Mouse (Mus musculus): Measurements from ENCODE around the gene Pi16. TPM values are rescaled to one million over a fixed set of nuclear protein-coding genes. Genes with fewer than 3 reads are reported as not detected.
"Not testable (repeated sequence)": the region's sequence is repeated elsewhere in the genome, so short reads cannot be mapped to it uniquely, and the experiment has no call there.

Pi16 gene
- polyA plus RNA-seq, 1 experiment from 2014 or later, result 4.1 TPM

DNA sequence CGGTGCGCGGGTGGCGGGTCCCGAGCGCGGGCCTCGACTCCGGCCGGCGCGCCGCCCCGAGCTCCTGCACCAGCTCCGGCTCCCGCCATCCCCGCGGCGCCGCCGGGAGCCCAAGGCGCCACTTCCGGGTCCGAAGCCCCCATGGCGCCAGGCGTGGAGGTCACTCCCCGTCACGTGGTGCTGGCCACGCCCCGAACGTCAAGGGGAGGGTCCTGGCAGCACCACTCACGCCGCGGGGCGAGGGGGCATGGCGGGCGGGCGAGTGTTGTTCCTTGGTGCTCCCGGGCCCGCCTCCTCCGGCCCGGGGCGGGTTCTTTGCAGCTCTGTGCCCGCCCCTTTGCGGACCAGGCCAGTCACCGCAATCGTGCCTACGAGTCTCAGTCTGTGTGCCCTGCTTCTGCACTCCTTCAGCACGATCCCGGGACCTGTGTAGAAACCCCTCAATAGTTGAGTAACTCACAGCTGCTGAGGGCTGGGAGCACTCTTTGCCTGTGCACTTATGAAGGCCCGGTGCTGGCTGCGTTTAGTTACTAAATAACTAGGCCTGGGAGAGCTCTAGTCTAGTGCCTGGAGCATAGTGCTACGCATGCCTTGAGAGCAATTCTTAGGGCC lies 30.3 kb downstream of the Pi16 start, which contains the start of gene Mtch1:
Mtch1 (minus strand) TSS at position 290 of the 612 bp plus-strand sequence.
- Histone ChIP-seq H3K36me3 (ENCODE audit: insufficient read depth, low read length) (peaks cover 13% of the 10 kb centered on the region; the same call in 1 of the 2 replicates), H3K9ac (ENCODE audit: low read depth, low read length) (peak within 1 kb of the TSS; percentile 96), H3K4me3 (replicated peaks; ENCODE audit: low read depth, low read length) (peak within 1 kb of the TSS; percentile 96), H3K4me2 (ENCODE audit: low read length) (peak within 1 kb of the TSS; percentile 78), H3K27ac (peak within 1 kb of the TSS; percentile 96), H3K4me1 (replicated peaks; ENCODE audit: insufficient read depth, low read length) (peaks cover 12% of the 10 kb centered on the region), H3K9me3 (replicated peaks; ENCODE audit: low read length) (no peaks in the 10 kb centered on the region), H3K27me3 (ENCODE audit: insufficient read depth, low read length) (no peaks in the 10 kb centered on the region)
- peak; percentile 20; the same call in 1 of the 2 replicates for TF ChIP-seq CTCF (IDR thresholded peaks at IDR 0.05; ENCODE audit: low read depth)
- ATAC-seq (replicated peaks; ENCODE audit: low FRiP score, low read depth) (peak; percentile 95), DNase-seq (ENCODE audit: low spot score) (peak; percentile 98)
- WGBS, result under 1% methylated on average over 48 of the region's 53 CpGs

DNA sequence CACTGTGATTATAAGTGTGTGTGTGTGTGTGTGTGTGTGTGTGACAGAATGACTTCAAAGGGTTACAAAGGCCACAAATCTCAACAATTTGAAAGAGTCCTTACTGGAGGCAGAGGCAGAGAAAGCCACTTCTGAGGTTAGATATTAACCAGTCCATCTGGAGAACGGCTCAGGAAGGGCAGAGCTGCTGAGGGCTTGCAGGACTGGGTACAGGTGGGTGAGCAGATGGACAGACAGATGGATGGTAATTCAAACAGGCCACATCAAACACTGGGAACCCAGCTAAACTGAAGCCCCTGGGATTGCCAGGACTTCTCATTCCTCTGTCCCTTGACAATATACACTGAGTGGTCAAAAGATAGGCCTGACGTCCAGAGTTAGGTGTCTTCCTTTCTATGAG lies 31.5 kb downstream of the Pi16 start:
- Histone ChIP-seq H3K9me3 (replicated peaks; ENCODE audit: low read length) (no peaks in the 10 kb centered on the region), H3K27ac (peak overlapping the region; percentile 96), H3K9ac (ENCODE audit: low read depth, low read length) (no peak overlapping the region), H3K36me3 (ENCODE audit: insufficient read depth, low read length) (peaks cover 5% of the 10 kb centered on the region; the same call in 1 of the 2 replicates), H3K4me3 (replicated peaks; ENCODE audit: low read depth, low read length) (no peak overlapping the region), H3K4me2 (ENCODE audit: low read length) (no peak overlapping the region), H3K4me1 (replicated peaks; ENCODE audit: insufficient read depth, low read length) (0 out of 2 replicates have a peak, but pooled peaks cover 11% of the 10 kb centered on the region), H3K27me3 (ENCODE audit: insufficient read depth, low read length) (no peaks in the 10 kb centered on the region)
- WGBS, result 62% methylated on average over 2 of the region's 2 CpGs
- ATAC-seq (replicated peaks; ENCODE audit: low FRiP score, low read depth), result no peak
- no peak for DNase-seq (ENCODE audit: low spot score)
- no peak for TF ChIP-seq CTCF (IDR thresholded peaks at IDR 0.05; ENCODE audit: low read depth)

DNA sequence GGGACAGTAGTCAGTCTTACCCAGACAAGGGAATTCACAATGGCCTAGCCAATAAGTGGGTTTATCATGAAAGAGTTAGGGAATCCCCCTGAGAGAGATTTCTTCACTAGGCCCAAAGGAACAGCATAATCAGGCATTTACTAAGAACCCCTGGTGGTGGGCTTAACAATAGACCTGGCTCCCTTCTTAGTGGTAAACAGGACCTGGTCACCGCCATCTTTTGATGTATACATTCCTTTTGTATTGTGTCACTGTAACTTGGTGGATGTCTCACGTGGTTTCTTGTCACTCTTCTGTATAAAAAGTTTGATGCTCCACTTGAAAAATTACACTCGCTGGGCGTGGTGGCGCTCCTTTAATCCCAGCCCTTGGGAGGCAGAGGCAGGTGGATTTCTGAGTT lies 33.6 kb downstream of the Pi16 start:
- not testable (repeated sequence) for H3K27me3 ChIP-seq (ENCODE audit: insufficient read depth, low read length); H3K4me2 ChIP-seq (ENCODE audit: low read length); H3K36me3 ChIP-seq (ENCODE audit: insufficient read depth, low read length); H3K9ac ChIP-seq (ENCODE audit: low read depth, low read length); H3K4me3 ChIP-seq (replicated peaks; ENCODE audit: low read depth, low read length); H3K9me3 ChIP-seq (replicated peaks; ENCODE audit: low read length); ATAC-seq (replicated peaks; ENCODE audit: low FRiP score, low read depth); DNase-seq (ENCODE audit: low spot score); H3K27ac ChIP-seq; H3K4me1 ChIP-seq (replicated peaks; ENCODE audit: insufficient read depth, low read length)
- WGBS, result 81% methylated on average over 5 of the region's 5 CpGs

DNA sequence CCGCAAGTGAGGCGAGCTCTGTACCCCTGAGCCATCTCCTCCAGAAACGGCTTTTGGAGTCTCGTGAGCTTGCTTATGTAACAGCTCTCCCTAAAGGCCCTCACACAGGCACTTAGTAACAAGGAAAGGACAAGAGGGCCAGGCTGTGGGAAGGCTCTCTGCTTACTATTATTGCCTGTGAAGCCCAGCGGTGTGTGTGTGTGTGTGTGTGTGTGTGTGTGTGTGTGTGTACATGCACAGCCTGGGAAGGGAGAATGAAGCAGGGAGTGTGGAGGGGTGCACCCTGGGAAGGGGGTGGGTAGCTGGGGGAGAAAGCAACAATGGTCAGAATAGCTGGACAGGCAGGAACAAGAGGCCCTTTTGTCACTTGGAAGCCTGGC lies 38.0 kb downstream of the Pi16 start:
- TF ChIP-seq CTCF (IDR thresholded peaks at IDR 0.05; ENCODE audit: low read depth), result no peak
- DNase-seq (ENCODE audit: low spot score) (peak; percentile 43), ATAC-seq (replicated peaks; ENCODE audit: low FRiP score, low read depth) (peak; percentile 35; the same call in 1 of the 2 replicates)
- H3K36me3 ChIP-seq (ENCODE audit: insufficient read depth, low read length), result no peaks in the 10 kb centered on the region
- H3K4me2 ChIP-seq (ENCODE audit: low read length), result peak overlapping the region; percentile 56; the same call in 1 of the 2 replicates
- H3K9ac ChIP-seq (ENCODE audit: low read depth, low read length), result peak overlapping the region; percentile 52
- WGBS, result 34% methylated on average over 5 of the region's 5 CpGs
- no peak overlapping the region for H3K4me3 ChIP-seq (replicated peaks; ENCODE audit: low read depth, low read length)
- no peaks in the 10 kb centered on the region for H3K27me3 ChIP-seq (ENCODE audit: insufficient read depth, low read length)
- no peaks in the 10 kb centered on the region for H3K9me3 ChIP-seq (replicated peaks; ENCODE audit: low read length)
- peaks cover 20% of the 10 kb centered on the region for H3K4me1 ChIP-seq (replicated peaks; ENCODE audit: insufficient read depth, low read length)
- H3K27ac ChIP-seq, result peak overlapping the region; percentile 94

DNA sequence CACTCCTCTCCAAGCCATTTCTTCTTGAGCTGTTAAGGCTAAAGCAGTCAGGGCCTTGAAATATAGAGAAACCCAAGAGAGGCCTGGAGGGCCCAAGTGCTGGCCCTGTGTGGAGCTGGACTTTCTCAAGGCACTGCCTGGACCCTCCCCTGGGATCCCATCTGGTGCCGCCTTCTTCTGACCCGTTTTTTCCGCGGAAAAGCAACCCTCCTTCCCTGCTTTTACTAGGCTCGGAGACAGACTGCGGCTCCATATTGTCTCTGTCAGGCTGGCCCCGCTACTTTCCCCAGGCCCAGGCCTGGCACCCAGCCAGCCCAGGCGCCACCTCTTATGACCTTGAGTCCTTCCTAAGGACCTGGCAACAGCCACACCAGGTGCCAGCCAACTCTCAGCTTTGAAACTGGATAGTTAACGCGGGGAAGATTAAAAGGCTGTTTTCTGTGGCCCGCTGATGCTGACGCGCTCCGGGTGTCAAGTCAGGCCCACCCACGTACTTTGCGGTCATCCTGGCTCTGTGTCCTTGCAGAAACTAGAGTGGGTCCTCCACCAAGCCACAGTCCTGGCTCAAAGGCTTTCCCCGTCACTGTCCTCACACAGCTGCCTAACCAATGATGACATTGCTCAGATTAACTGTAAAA lies 38.5 kb downstream of the Pi16 start:
- DNase-seq (ENCODE audit: low spot score), result no peak
- no peak for TF ChIP-seq CTCF (IDR thresholded peaks at IDR 0.05; ENCODE audit: low read depth)
- H3K9me3 ChIP-seq (replicated peaks; ENCODE audit: low read length), result no peaks in the 10 kb centered on the region
- H3K4me3 ChIP-seq (replicated peaks; ENCODE audit: low read depth, low read length), result peak overlapping the region; percentile 20; the same call in 1 of the 2 replicates
- H3K4me2 ChIP-seq (ENCODE audit: low read length), result peak overlapping the region; percentile 56
- no peaks in the 10 kb centered on the region for H3K27me3 ChIP-seq (ENCODE audit: insufficient read depth, low read length)
- ATAC-seq (replicated peaks; ENCODE audit: low FRiP score, low read depth), result peak; percentile 34
- H3K27ac ChIP-seq, result peak overlapping the region; percentile 94
- H3K4me1 ChIP-seq (replicated peaks; ENCODE audit: insufficient read depth, low read length), result peaks cover 20% of the 10 kb centered on the region
- 6% methylated on average over 17 of the region's 17 CpGs for WGBS
- peak overlapping the region; percentile 52 for H3K9ac ChIP-seq (ENCODE audit: low read depth, low read length)
- H3K36me3 ChIP-seq (ENCODE audit: insufficient read depth, low read length), result no peaks in the 10 kb centered on the region

DNA sequence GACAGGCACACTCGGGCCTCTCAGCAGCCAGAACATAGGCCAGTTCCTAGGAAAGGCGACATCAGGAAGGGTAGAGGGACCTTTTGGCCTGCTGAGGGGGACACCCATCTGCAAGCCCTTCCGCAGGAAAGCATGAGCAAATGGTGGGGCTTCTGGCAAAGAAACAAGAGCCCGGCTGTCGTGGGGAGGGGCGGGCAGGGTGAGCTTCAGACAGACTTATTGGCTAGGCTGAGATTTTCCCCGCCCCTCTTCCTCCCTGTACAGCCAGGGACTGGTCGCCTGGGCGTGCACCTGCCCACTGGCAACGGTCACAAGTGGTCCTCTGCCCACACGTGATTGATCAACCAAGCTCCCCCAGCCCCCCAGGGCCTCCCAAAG lies 39.0 kb downstream of the Pi16 start:
- ATAC-seq (replicated peaks; ENCODE audit: low FRiP score, low read depth), result peak; percentile 89
- H3K36me3 ChIP-seq (ENCODE audit: insufficient read depth, low read length), result no peaks in the 10 kb centered on the region
- H3K27me3 ChIP-seq (ENCODE audit: insufficient read depth, low read length), result no peaks in the 10 kb centered on the region
- H3K9ac ChIP-seq (ENCODE audit: low read depth, low read length), result peak overlapping the region; percentile 52
- peak overlapping the region; percentile 20 for H3K4me3 ChIP-seq (replicated peaks; ENCODE audit: low read depth, low read length)
- WGBS, result 4% methylated on average over 11 of the region's 11 CpGs
- peak overlapping the region; percentile 56 for H3K4me2 ChIP-seq (ENCODE audit: low read length)
- no peak for TF ChIP-seq CTCF (IDR thresholded peaks at IDR 0.05; ENCODE audit: low read depth)
- H3K4me1 ChIP-seq (replicated peaks; ENCODE audit: insufficient read depth, low read length), result peaks cover 20% of the 10 kb centered on the region
- H3K27ac ChIP-seq, result peak overlapping the region; percentile 94
- DNase-seq (ENCODE audit: low spot score), result peak; percentile 96
- H3K9me3 ChIP-seq (replicated peaks; ENCODE audit: low read length), result no peaks in the 10 kb centered on the region
